Mouse (Mus musculus): ENCODE measurements around the gene Spink8. TPM values are rescaled to one million over a fixed set of nuclear protein-coding genes. Genes with fewer than 3 reads are reported as not detected.

The Spink8 gene
- polyA plus RNA-seq, 1 experiment from 2014 or later = not detected

DNA sequence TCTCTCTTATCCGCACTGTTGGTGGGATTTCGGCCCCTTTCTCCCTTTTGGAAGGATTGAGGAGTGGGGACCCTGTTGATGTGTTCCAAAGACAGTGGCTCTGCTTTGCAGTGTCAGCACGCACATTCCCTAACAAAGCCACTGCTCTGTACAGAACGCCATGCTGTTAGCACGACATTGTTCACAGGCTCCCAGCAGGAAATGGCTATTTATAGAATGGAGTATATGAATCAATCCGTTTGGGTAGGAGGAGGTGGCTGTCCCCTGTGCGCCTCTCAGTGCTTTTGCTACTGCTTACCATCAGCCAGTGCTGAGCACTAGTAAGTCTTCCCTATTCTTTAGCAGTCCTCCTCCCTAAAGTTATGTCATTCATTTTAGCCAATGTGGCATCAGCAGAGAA, 1.3 kb downstream of the Spink8 start:
- no peak overlapping the region for H3K4me2 ChIP-seq (ENCODE audit: low read depth, low read length)

GRCm38 (mm10) chr9:109816341-109816740, 4.3 kb downstream of the Spink8 start:
- Histone ChIP-seq H3K9me3 (ENCODE audit: control insufficient read depth, low read length) (no peaks in the 10 kb centered on the region), H3K9ac (ENCODE audit: low read length) (no peak overlapping the region), H3K4me2 (ENCODE audit: low read depth, low read length) (no peak overlapping the region), H3K4me1 (replicated peaks; ENCODE audit: control insufficient read depth, insufficient read depth, low read length) (no peaks in the 10 kb centered on the region), H3K27ac (ENCODE audit: low read length) (no peak overlapping the region), H3K4me3 (ENCODE audit: low read length) (no peak overlapping the region), H3K27me3 (ENCODE audit: control insufficient read depth, insufficient read depth, low read depth, low read length) (no peaks in the 10 kb centered on the region), H3K36me3 (ENCODE audit: control insufficient read depth, insufficient read depth, low read length) (no peaks in the 10 kb centered on the region)
- ATAC-seq (ENCODE audit: low read depth) = no peak
- WGBS = 33% methylated on average over 6 of the region's 6 CpGs

More for the DNA sequence above, 1.3 kb downstream of the Spink8 start:
- Histone ChIP-seq H3K4me1 (replicated peaks; ENCODE audit: control insufficient read depth, insufficient read depth, low read length) (no peaks in the 10 kb centered on the region), H3K9ac (ENCODE audit: low read length) (no peak overlapping the region), H3K9me3 (ENCODE audit: control insufficient read depth, low read length) (no peaks in the 10 kb centered on the region), H3K27me3 (ENCODE audit: control insufficient read depth, insufficient read depth, low read depth, low read length) (no peaks in the 10 kb centered on the region), H3K27ac (ENCODE audit: low read length) (no peak overlapping the region), H3K36me3 (ENCODE audit: control insufficient read depth, insufficient read depth, low read length) (no peaks in the 10 kb centered on the region), H3K4me3 (ENCODE audit: low read length) (no peak overlapping the region)
- ATAC-seq (ENCODE audit: low read depth) = peak; percentile 47
- WGBS = 50% methylated on average over 7 of the region's 7 CpGs

DNA sequence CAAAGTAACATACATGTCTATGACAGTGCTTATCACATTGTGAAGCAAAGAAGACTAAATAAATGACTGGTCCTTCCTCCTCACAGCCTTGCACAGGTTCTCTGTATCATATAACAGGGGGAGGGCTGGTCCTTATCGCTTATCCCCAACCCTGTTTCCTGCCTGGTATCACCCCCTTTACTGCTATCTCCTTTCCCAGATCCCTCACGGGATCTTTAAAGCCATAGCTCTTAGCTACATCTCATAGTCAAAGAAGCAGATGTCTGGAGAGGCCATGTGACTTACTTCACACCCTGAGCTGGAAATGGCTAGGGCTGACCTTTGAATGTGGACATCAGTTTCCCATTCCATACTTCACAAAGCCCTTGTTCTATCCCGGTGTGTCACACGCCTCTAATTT, 13.7 kb downstream of the Spink8 start:
- Histone ChIP-seq H3K27ac (ENCODE audit: low read length) (no peak overlapping the region), H3K9ac (ENCODE audit: low read length) (no peak overlapping the region), H3K4me1 (replicated peaks; ENCODE audit: control insufficient read depth, insufficient read depth, low read length) (no peaks in the 10 kb centered on the region), H3K27me3 (ENCODE audit: control insufficient read depth, insufficient read depth, low read depth, low read length) (no peaks in the 10 kb centered on the region), H3K36me3 (ENCODE audit: control insufficient read depth, insufficient read depth, low read length) (no peaks in the 10 kb centered on the region), H3K4me2 (ENCODE audit: low read depth, low read length) (no peak overlapping the region), H3K9me3 (ENCODE audit: control insufficient read depth, low read length) (no peaks in the 10 kb centered on the region), H3K4me3 (ENCODE audit: low read length) (no peak overlapping the region)
- 56% methylated on average over 4 of the region's 4 CpGs for WGBS
- ATAC-seq (ENCODE audit: low read depth) = no peak

DNA sequence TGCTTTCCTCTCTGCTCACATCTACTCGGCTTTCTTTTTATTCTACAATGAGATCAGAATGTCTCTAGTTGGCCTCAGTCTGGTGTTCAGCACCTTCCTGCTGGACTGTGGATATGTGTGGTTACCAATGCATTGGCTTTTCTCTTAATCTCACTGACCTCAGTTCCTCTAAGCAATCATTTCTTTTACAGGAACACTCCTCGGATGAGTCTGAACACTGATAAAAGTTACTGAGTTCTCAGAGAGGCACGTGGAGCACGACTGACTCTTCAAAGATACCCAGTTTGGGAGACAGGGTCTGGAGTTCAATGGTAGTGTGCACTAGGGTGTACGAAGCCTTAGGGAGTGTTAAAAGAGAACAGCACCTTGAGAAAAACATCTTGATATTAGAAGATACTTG, 14.1 kb downstream of the Spink8 start:
- Histone ChIP-seq H3K27me3 (ENCODE audit: control insufficient read depth, insufficient read depth, low read depth, low read length) (no peaks in the 10 kb centered on the region), H3K36me3 (ENCODE audit: control insufficient read depth, insufficient read depth, low read length) (no peaks in the 10 kb centered on the region), H3K4me1 (replicated peaks; ENCODE audit: control insufficient read depth, insufficient read depth, low read length) (no peaks in the 10 kb centered on the region), H3K27ac (ENCODE audit: low read length) (no peak overlapping the region), H3K4me2 (ENCODE audit: low read depth, low read length) (no peak overlapping the region), H3K9me3 (ENCODE audit: control insufficient read depth, low read length) (no peaks in the 10 kb centered on the region), H3K4me3 (ENCODE audit: low read length) (no peak overlapping the region), H3K9ac (ENCODE audit: low read length) (no peak overlapping the region)
- WGBS = 67% methylated on average over 5 of the region's 5 CpGs
- ATAC-seq (ENCODE audit: low read depth) = no peak

GRCm38 (mm10) chr9:109832391-109833087, 20.5 kb downstream of the Spink8 start, which contains the start of gene Nme6:
TSS of gene Nme6 (plus strand) at chr9:109832749.
- H3K4me2 ChIP-seq (ENCODE audit: low read depth, low read length) = peak within 1 kb of the TSS; percentile 99
- ATAC-seq (ENCODE audit: low read depth) = peak; percentile 99
- H3K9ac ChIP-seq (ENCODE audit: low read length) = peak within 1 kb of the TSS; percentile 79
- peak within 1 kb of the TSS; percentile 81 for H3K4me3 ChIP-seq (ENCODE audit: low read length)
- H3K27me3 ChIP-seq (ENCODE audit: control insufficient read depth, insufficient read depth, low read depth, low read length) = no peaks in the 10 kb centered on the region
- H3K36me3 ChIP-seq (ENCODE audit: control insufficient read depth, insufficient read depth, low read length) = peaks cover 3% of the 10 kb centered on the region; the same call in 1 of the 2 replicates
- peaks cover 5% of the 10 kb centered on the region for H3K4me1 ChIP-seq (replicated peaks; ENCODE audit: control insufficient read depth, insufficient read depth, low read length)
- H3K9me3 ChIP-seq (ENCODE audit: control insufficient read depth, low read length) = no peaks in the 10 kb centered on the region
- H3K27ac ChIP-seq (ENCODE audit: low read length) = peak within 1 kb of the TSS; percentile 77
- WGBS = under 1% methylated on average over 32 of the region's 32 CpGs

DNA sequence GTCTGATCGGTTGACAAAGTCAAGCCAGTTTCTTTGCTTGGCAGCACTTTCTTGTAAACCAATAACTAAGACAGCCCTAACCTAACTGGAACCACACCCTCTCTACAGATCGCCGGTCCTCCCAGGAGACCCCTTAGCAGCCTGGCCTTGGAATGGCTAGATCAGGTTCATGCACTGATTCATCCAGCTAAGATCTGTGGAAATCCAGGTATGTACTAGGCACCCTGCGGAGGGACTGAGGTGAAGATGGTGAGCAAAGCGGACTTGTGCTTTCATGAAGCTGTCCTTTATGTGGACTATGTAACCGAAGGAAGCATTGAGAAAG, 21.0 kb downstream of the Spink8 start:
- peak; percentile 51; the same call in 1 of the 2 replicates for ATAC-seq (ENCODE audit: low read depth)
- Histone ChIP-seq H3K9ac (ENCODE audit: low read length) (peak overlapping the region; percentile 79), H3K36me3 (ENCODE audit: control insufficient read depth, insufficient read depth, low read length) (peaks cover 3% of the 10 kb centered on the region; the same call in 1 of the 2 replicates), H3K4me1 (replicated peaks; ENCODE audit: control insufficient read depth, insufficient read depth, low read length) (peaks cover 5% of the 10 kb centered on the region), H3K4me3 (ENCODE audit: low read length) (peak overlapping the region; percentile 81), H3K27me3 (ENCODE audit: control insufficient read depth, insufficient read depth, low read depth, low read length) (no peaks in the 10 kb centered on the region), H3K9me3 (ENCODE audit: control insufficient read depth, low read length) (no peaks in the 10 kb centered on the region), H3K27ac (ENCODE audit: low read length) (no peak overlapping the region), H3K4me2 (ENCODE audit: low read depth, low read length) (peak overlapping the region; percentile 99)
- 6% methylated on average over 6 of the region's 6 CpGs for WGBS

DNA sequence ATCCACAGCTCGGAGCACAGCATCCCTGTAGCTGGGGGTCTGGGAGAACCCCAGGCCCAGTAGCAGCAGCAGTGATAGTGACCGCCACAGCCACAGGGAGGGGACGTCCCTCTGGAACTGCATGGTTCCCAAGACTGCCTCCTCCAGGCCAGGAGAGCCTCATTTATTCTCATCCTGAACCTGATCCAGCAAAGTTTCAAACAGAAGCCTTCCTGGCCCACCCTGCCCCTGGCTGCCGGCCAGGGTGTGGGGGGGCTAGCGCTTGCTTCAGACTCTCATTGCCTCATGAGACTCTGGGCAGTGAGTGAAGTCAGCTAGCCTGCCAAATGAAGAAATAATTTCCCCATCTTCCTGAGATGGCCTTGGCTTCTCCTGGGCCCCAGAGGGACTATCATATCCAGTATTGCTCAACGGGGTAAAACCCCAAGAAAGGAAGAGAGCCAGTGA, 37.3 kb downstream of the Spink8 start, which contains the start of gene Camp:
Camp (minus strand) TSS at position 306 of the 447 bp plus-strand sequence.
- Histone ChIP-seq H3K27ac (ENCODE audit: low read length) (no peak within 1 kb of the TSS), H3K36me3 (ENCODE audit: control insufficient read depth, insufficient read depth, low read length) (no peaks in the 10 kb centered on the region), H3K27me3 (ENCODE audit: control insufficient read depth, insufficient read depth, low read depth, low read length) (no peaks in the 10 kb centered on the region), H3K4me1 (replicated peaks; ENCODE audit: control insufficient read depth, insufficient read depth, low read length) (peaks cover 5% of the 10 kb centered on the region), H3K4me3 (ENCODE audit: low read length) (no peak within 1 kb of the TSS), H3K9me3 (ENCODE audit: control insufficient read depth, low read length) (no peaks in the 10 kb centered on the region), H3K4me2 (ENCODE audit: low read depth, low read length) (no peak within 1 kb of the TSS), H3K9ac (ENCODE audit: low read length) (no peak within 1 kb of the TSS)
- peak; percentile 84 for ATAC-seq (ENCODE audit: low read depth)
- 28% methylated on average over 6 of the region's 6 CpGs for WGBS

GRCm38 (mm10) chr9:109850099-109850498, 38.0 kb downstream of the Spink8 start:
- Histone ChIP-seq H3K4me1 (replicated peaks; ENCODE audit: control insufficient read depth, insufficient read depth, low read length) (peaks cover 5% of the 10 kb centered on the region), H3K9me3 (ENCODE audit: control insufficient read depth, low read length) (no peaks in the 10 kb centered on the region), H3K27me3 (ENCODE audit: control insufficient read depth, insufficient read depth, low read depth, low read length) (no peaks in the 10 kb centered on the region), H3K36me3 (ENCODE audit: control insufficient read depth, insufficient read depth, low read length) (no peaks in the 10 kb centered on the region), H3K27ac (ENCODE audit: low read length) (no peak overlapping the region), H3K4me3 (ENCODE audit: low read length) (no peak overlapping the region), H3K4me2 (ENCODE audit: low read depth, low read length) (no peak overlapping the region), H3K9ac (ENCODE audit: low read length) (no peak overlapping the region)
- WGBS = 81% methylated on average over 5 of the region's 5 CpGs
- ATAC-seq (ENCODE audit: low read depth) = no peak

GRCm38 (mm10) chr9:109854341-109854740, 42.3 kb downstream of the Spink8 start:
- no peak overlapping the region for H3K4me3 ChIP-seq (ENCODE audit: low read length)
- no peak overlapping the region for H3K4me2 ChIP-seq (ENCODE audit: low read depth, low read length)
- H3K9me3 ChIP-seq (ENCODE audit: control insufficient read depth, low read length) = no peaks in the 10 kb centered on the region
- no peaks in the 10 kb centered on the region for H3K36me3 ChIP-seq (ENCODE audit: control insufficient read depth, insufficient read depth, low read length)
- no peak for ATAC-seq (ENCODE audit: low read depth)
- H3K9ac ChIP-seq (ENCODE audit: low read length) = no peak overlapping the region
- no peaks in the 10 kb centered on the region for H3K27me3 ChIP-seq (ENCODE audit: control insufficient read depth, insufficient read depth, low read depth, low read length)
- H3K27ac ChIP-seq (ENCODE audit: low read length) = no peak overlapping the region
- WGBS = 81% methylated on average over 2 of the region's 2 CpGs
- peaks cover under 1% of the 10 kb centered on the region; the same call in 1 of the 2 replicates for H3K4me1 ChIP-seq (replicated peaks; ENCODE audit: control insufficient read depth, insufficient read depth, low read length)
